Mouse (Mus musculus) heart, embryonic 11.5 days (tissue): ENCODE results near the gene Hmces. TPM values are rescaled to one million over a fixed set of nuclear protein-coding genes. Genes with fewer than 3 reads are reported as not detected.
A peak's percentile ranks its signal among the peaks of the same experiment; 100 is the strongest.

Source experiments
- ATAC-seq: fragments of 200-750 bp; cut with Nextera tagmentation; replicated peaks from 2 replicates; pipeline ENCODE4 v1.8.0; 2017; ENCODE audit warnings: moderate library complexity; ENCODE audit not compliant: insufficient number of reproducible peaks, low FRiP score, low TSS enrichment
- H3K27ac ChIP-seq: fragments of 300-500 bp; sonication (generic); 2 replicates; pipeline ENCODE4 v1.5.1; 2014; ENCODE audit warnings: mild to moderate bottlenecking, low read depth, low read length
- H3K27me3 ChIP-seq: fragments of 300-500 bp; sonication (generic); 2 replicates; pipeline ENCODE4 v1.6.1; 2014; ENCODE audit warnings: mild to moderate bottlenecking, low read length, mixed read lengths; ENCODE audit not compliant: control insufficient read depth, insufficient read depth
- H3K36me3 ChIP-seq: fragments of 300-500 bp; sonication (generic); 2 replicates; pipeline ENCODE4 v1.6.1; 2014; ENCODE audit warnings: mild to moderate bottlenecking, low read length, moderate library complexity, mixed read lengths; ENCODE audit not compliant: control insufficient read depth, insufficient read depth
- H3K4me1 ChIP-seq: fragments of 300-500 bp; sonication (generic); 2 replicates; pipeline ENCODE4 v1.6.1; 2014; ENCODE audit warnings: low read length; ENCODE audit not compliant: control insufficient read depth, insufficient read depth
- H3K4me2 ChIP-seq: fragments of 300-500 bp; sonication (generic); 2 replicates; pipeline ENCODE4 v1.6.1; 2014; ENCODE audit warnings: mild to moderate bottlenecking, moderate library complexity
- H3K4me3 ChIP-seq: fragments of 300-500 bp; sonication (generic); 2 replicates; pipeline ENCODE4 v1.5.1; 2014; ENCODE audit warnings: low read depth, low read length
- H3K9ac ChIP-seq: fragments of 300-500 bp; sonication (generic); 2 replicates; pipeline ENCODE4 v1.6.1; 2014; ENCODE audit warnings: mild to moderate bottlenecking, low read depth, low read length, moderate library complexity
- H3K9me3 ChIP-seq: fragments of 300-500 bp; sonication (generic); replicated peaks from 2 replicates; pipeline ENCODE4 v1.6.1; 2016; ENCODE audit warnings: low read length; ENCODE audit not compliant: control insufficient read depth
- WGBS: fragments of 180-500 bp; shearing (Covaris S2); extraction: QIAGEN DNeasy Blood & Tissue Kit; methylation state at CpG from one replicate; pipeline ENCODE4 v1.1.7; 2014; ENCODE audit not compliant: insufficient replicate concordance; 5-methylcytosine and 5-hydroxymethylcytosine counted together
- microRNA-seq: library from miRNA; unstranded; fragments of <30 nt; microRNA quantifications from one replicate; pipeline ENCODE4, GENCODE M21; 2016; ENCODE audit warnings: borderline number of aligned reads
- polyA plus RNA-seq: library from polyadenylated mRNA; unstranded; fragments of >200 nt; fragmentation: Nextera tagmentation; extraction: Ambion mirVana; gene quantifications from 2 replicates; pipeline ENCODE4 v1.2.1, GENCODE M21; 2014

Gene Hmces
- polyA plus RNA-seq, 1 experiment from 2014 or later, result 28.5 TPM

DNA sequence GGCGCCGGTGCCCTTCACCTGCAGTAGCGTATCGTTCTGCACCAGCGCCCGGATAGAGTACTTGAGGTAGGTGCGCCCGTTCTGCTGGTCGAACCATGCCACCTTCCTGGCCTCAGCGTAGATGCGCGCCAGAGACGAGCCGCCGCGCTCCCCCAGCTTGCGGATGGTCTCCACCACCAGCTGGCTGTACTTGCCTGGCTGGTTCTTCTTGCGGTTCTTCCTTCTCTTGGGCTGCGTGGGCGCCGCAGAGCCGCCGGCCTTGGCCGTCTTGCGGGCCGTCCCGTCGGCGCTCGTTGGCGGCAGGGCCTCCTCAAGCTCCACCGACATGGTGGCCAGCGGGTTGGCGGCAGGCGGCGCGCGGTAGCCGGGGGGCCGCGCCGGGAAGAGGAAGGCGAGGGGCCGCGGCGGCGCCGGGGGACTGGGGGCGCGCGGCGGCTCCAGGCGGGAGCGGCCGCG is 67.3 kb downstream of the Hmces start:
- WGBS, result under 1% methylated on average over 44 of the region's 56 CpGs
- Histone ChIP-seq H3K9ac (peak overlapping the region; percentile 85), H3K27me3 (no peaks in the 10 kb centered on the region), H3K36me3 (peaks cover 8% of the 10 kb centered on the region), H3K27ac (peak overlapping the region; percentile 68), H3K4me3 (peak overlapping the region; percentile 88), H3K9me3 (no peaks in the 10 kb centered on the region), H3K4me1 (no peaks in the 10 kb centered on the region), H3K4me2 (peak overlapping the region; percentile 87)
- peak; percentile 53 for ATAC-seq

DNA sequence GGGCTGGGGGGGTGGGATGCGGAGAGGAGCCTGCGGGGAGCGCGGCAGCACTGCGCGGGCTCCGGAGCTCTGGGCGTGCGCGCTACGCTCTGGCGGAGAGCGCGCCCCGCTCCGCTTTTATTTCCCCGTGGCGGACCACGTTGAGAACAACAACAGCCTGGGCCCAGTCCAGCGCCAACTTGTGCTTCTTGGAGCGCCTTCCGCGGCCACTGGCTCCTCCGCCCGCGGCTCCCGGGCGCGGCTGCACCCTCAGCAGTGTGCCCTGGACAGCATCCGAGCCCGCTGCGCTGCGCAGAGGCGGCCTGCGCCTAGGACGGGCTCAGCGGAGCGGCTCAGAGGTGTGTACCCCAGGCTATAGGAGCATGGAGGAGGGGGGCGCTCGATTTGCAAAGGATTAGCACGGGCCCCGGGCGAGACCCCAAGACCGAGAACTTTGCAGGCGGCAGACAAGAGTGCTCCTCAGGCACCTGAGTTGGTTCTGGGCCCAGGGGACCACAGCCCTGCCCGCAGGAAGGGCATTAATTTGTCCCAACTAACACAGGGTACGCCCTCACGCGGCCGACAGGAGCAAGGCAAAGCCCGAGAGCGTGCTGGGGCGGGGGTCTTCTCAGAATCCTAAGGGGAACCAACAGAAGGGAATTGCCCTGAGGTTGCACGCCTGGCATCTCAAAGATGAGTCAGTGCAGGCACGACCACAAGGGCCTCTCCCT is 68.0 kb downstream of the Hmces start, which contains the start of gene H1fx:
TSS of gene H1fx (minus strand) at position 91 of the 710 bp plus-strand sequence.
- Histone ChIP-seq H3K4me3 (peak within 1 kb of the TSS; percentile 88), H3K4me2 (peak within 1 kb of the TSS; percentile 87), H3K4me1 (no peaks in the 10 kb centered on the region), H3K36me3 (peaks cover 8% of the 10 kb centered on the region), H3K9ac (peak within 1 kb of the TSS; percentile 85), H3K27me3 (no peaks in the 10 kb centered on the region), H3K27ac (peak within 1 kb of the TSS; percentile 68), H3K9me3 (no peaks in the 10 kb centered on the region)
- peak; percentile 64 for ATAC-seq
- WGBS, result 2% methylated on average over 45 of the region's 55 CpGs

DNA sequence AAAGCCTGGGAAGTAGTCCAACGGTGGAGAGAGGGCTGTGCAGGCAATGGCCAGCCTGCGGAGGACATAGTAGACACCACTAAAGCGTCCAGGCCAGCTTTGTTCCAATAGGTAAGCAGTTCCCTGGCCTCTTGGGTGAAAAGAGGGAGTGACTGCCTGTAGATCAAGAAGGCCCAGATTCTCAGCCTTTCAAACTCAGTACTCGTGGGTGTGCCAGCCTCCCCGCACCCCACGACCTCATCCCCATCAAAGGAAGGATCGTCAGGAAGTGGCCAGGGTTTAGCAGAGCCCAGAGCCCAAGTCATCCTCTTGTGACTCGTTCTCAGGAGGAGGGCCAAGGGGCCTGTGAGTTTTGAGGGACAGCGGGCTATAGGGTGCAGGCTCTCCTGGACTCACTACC is 68.8 kb downstream of the Hmces start:
- H3K4me1 ChIP-seq, result no peaks in the 10 kb centered on the region
- H3K4me3 ChIP-seq, result peak overlapping the region; percentile 88
- ATAC-seq, result no peak
- no peaks in the 10 kb centered on the region for H3K27me3 ChIP-seq
- no peak overlapping the region for H3K9ac ChIP-seq
- WGBS, result 62% methylated on average over 9 of the region's 9 CpGs
- peak overlapping the region; percentile 87 for H3K4me2 ChIP-seq
- peaks cover 8% of the 10 kb centered on the region for H3K36me3 ChIP-seq
- no peaks in the 10 kb centered on the region for H3K9me3 ChIP-seq
- H3K27ac ChIP-seq, result no peak overlapping the region

Small RNAs within 50 kb of the gene (microRNA-seq; reads per million reads assigned to microRNA genes)
- gene Gm47286, result 0.27 reads per million

Other genes with a start within 250 kb of the Hmces start
- 9.3 and 10.1 TPM in 2 replicates for gene Aplf, start 241.7 kb upstream of the Hmces start, polyA plus RNA-seq
- 0.25 TPM in 1 of 2 replicates, not detected in the other for gene Efcc1, start 183.1 kb upstream of the Hmces start, polyA plus RNA-seq
- gene Gp9, start 135.9 kb upstream of the Hmces start, polyA plus RNA-seq, result 6.1 and 7.1 TPM in 2 replicates
- gene Rab43, start 101.8 kb upstream of the Hmces start, polyA plus RNA-seq, result 6.4 and 6.9 TPM in 2 replicates
- gene Gm45140, start 78.1 kb upstream of the Hmces start, polyA plus RNA-seq, result 2.3 TPM in 2 replicates
- 28.1 and 36.5 TPM in 2 replicates for gene Isy1, start 75.1 kb upstream of the Hmces start, polyA plus RNA-seq
- 886 and 909 TPM in 2 replicates for gene Cnbp, start 62.8 kb upstream of the Hmces start, polyA plus RNA-seq
- gene Copg1, start 26.1 kb upstream of the Hmces start, polyA plus RNA-seq, result 118 and 151 TPM in 2 replicates
- gene H1fx, start 67.7 kb downstream of the Hmces start, polyA plus RNA-seq, result 20.4 and 22.7 TPM in 2 replicates
- gene Rab7, start 131.3 kb downstream of the Hmces start, polyA plus RNA-seq, result 227 and 245 TPM in 2 replicates
- gene Rpn1, start 170.5 kb downstream of the Hmces start, polyA plus RNA-seq, result 234 and 256 TPM in 2 replicates